Mouse (Mus musculus) liver, embryonic 15.5 days (tissue): ENCODE results near the gene Cd69. TPM values are rescaled to one million over a fixed set of nuclear protein-coding genes. Genes with fewer than 3 reads are reported as not detected.
A peak's percentile ranks its signal among the peaks of the same experiment; 100 is the strongest.

Source experiments
- ATAC-seq: fragments of 200-750 bp; cut with Nextera tagmentation; 2 replicates; pipeline ENCODE4 v1.8.0; 2017; ENCODE audit warnings: moderate number of reproducible peaks, mild to moderate bottlenecking, moderate library complexity; ENCODE audit not compliant: insufficient read depth
- H3K27ac ChIP-seq: fragments of 300-500 bp; sonication (generic); replicated peaks from 2 replicates; pipeline ENCODE4 v1.5.1; 2015; ENCODE audit warnings: mild to moderate bottlenecking, inconsistent platforms
- H3K27me3 ChIP-seq: fragments of 300-500 bp; sonication (generic); 2 replicates; pipeline ENCODE4 v1.6.1; 2015; ENCODE audit warnings: mild to moderate bottlenecking, inconsistent platforms
- H3K36me3 ChIP-seq: fragments of 300-500 bp; sonication (generic); replicated peaks from 2 replicates; pipeline ENCODE4 v1.6.1; 2015; ENCODE audit warnings: moderate library complexity, mild to moderate bottlenecking, inconsistent platforms
- H3K4me1 ChIP-seq: fragments of 300-500 bp; sonication (generic); replicated peaks from 2 replicates; pipeline ENCODE4 v1.6.1; 2015; ENCODE audit warnings: inconsistent platforms
- H3K4me2 ChIP-seq: fragments of 300-500 bp; sonication (generic); 2 replicates; pipeline ENCODE4 v1.6.1; 2015; ENCODE audit warnings: moderate library complexity, mild to moderate bottlenecking, inconsistent platforms
- H3K4me3 ChIP-seq: fragments of 300-500 bp; sonication (generic); replicated peaks from 2 replicates; pipeline ENCODE4 v1.5.1; 2015; ENCODE audit warnings: mild to moderate bottlenecking, inconsistent platforms
- H3K9ac ChIP-seq: fragments of 300-500 bp; sonication (generic); 2 replicates; pipeline ENCODE4 v1.6.1; 2015; ENCODE audit warnings: moderate library complexity, mild to moderate bottlenecking, inconsistent platforms
- H3K9me3 ChIP-seq: fragments of 300-500 bp; sonication (generic); replicated peaks from 2 replicates; pipeline ENCODE4 v1.6.1; 2016; ENCODE audit warnings: inconsistent platforms
- WGBS: fragments of 180-500 bp; shearing (Covaris S2); methylation state at CpG from one replicate; pipeline ENCODE4 v1.1.7; 2015; ENCODE audit warnings: mixed read lengths; ENCODE audit not compliant: insufficient replicate concordance; 5-methylcytosine and 5-hydroxymethylcytosine counted together
- polyA plus RNA-seq: library from polyadenylated mRNA; unstranded; fragments of >200 nt; fragmentation: Nextera tagmentation; extraction: Ambion mirVana; gene quantifications from 2 replicates; pipeline ENCODE4 v1.2.1, GENCODE M21; 2015

Cd69 gene
- polyA plus RNA-seq, 1 experiment from 2014 or later, result 0.93 TPM

- Histone ChIP-seq H3K27ac (peak overlapping the region; percentile 83), H3K36me3 (no peaks in the 10 kb centered on the region), H3K4me1 (peaks cover 74% of the 10 kb centered on the region), H3K27me3 (no peaks in the 10 kb centered on the region), H3K9me3 (no peaks in the 10 kb centered on the region), H3K4me3 (no peak overlapping the region), H3K4me2 (peak overlapping the region; percentile 44), H3K9ac (no peak overlapping the region; the same call in 1 of the 2 replicates)
- ATAC-seq, result peak; percentile 42
- WGBS, result 29% methylated on average over 8 of the region's 8 CpGs
Observed at GRCm38 (mm10) chr6:129234456-129235360, 40.5 kb downstream of the Cd69 start.

GRCm38 (mm10) chr6:129233955-129234369 lies 41.3 kb downstream of the Cd69 start:
- Histone ChIP-seq H3K4me2 (0 out of 2 replicates have a peak overlapping the region, but pooled peaks have one; percentile 13), H3K9ac (no peak overlapping the region), H3K27ac (peak overlapping the region; percentile 83), H3K4me3 (no peak overlapping the region), H3K27me3 (no peaks in the 10 kb centered on the region), H3K4me1 (peaks cover 81% of the 10 kb centered on the region), H3K36me3 (no peaks in the 10 kb centered on the region), H3K9me3 (no peaks in the 10 kb centered on the region)
- no peak for ATAC-seq
- WGBS, result 69% methylated on average over 18 of the region's 18 CpGs

GRCm38 (mm10) chr6:129233366-129233954 lies 41.8 kb downstream of the Cd69 start:
- WGBS, result 56% methylated on average over 6 of the region's 6 CpGs
- ATAC-seq, result no peak

GRCm38 (mm10) chr6:129232842-129233205 lies 42.4 kb downstream of the Cd69 start:
- Histone ChIP-seq H3K9me3 (no peaks in the 10 kb centered on the region), H3K27ac (peak overlapping the region; percentile 83), H3K27me3 (no peaks in the 10 kb centered on the region), H3K4me1 (peaks cover 83% of the 10 kb centered on the region), H3K4me2 (no peak overlapping the region), H3K9ac (no peak overlapping the region), H3K4me3 (no peak overlapping the region), H3K36me3 (no peaks in the 10 kb centered on the region)
- WGBS, result 12% methylated on average over 9 of the region's 9 CpGs
- no peak for ATAC-seq

More at GRCm38 (mm10) chr6:129233366-129233954, 41.8 kb downstream of the Cd69 start:
- peaks cover 84% of the 10 kb centered on the region for H3K4me1 ChIP-seq
- H3K27me3 ChIP-seq, result no peaks in the 10 kb centered on the region
- no peak overlapping the region for H3K4me2 ChIP-seq
- H3K27ac ChIP-seq, result peak overlapping the region; percentile 83
- no peaks in the 10 kb centered on the region for H3K36me3 ChIP-seq
- no peaks in the 10 kb centered on the region for H3K9me3 ChIP-seq
- H3K9ac ChIP-seq, result no peak overlapping the region
- no peak overlapping the region for H3K4me3 ChIP-seq

GRCm38 (mm10) chr6:129232005-129232841 lies 43.0 kb downstream of the Cd69 start:
- Histone ChIP-seq H3K27me3 (no peaks in the 10 kb centered on the region), H3K4me3 (no peak overlapping the region)

GRCm38 (mm10) chr6:129229774-129230578 lies 45.3 kb downstream of the Cd69 start:
- no peaks in the 10 kb centered on the region for H3K27me3 ChIP-seq
- H3K9me3 ChIP-seq, result no peaks in the 10 kb centered on the region
- H3K27ac ChIP-seq, result peak overlapping the region; percentile 70
- WGBS, result 30% methylated on average over 3 of the region's 3 CpGs
- H3K4me2 ChIP-seq, result no peak overlapping the region
- no peak overlapping the region for H3K4me3 ChIP-seq
- ATAC-seq, result peak; percentile 65
- no peak overlapping the region for H3K9ac ChIP-seq
- no peaks in the 10 kb centered on the region for H3K36me3 ChIP-seq
- peaks cover 56% of the 10 kb centered on the region for H3K4me1 ChIP-seq

More at GRCm38 (mm10) chr6:129232005-129232841, 43.0 kb downstream of the Cd69 start:
- no peak for ATAC-seq
- H3K9ac ChIP-seq, result no peak overlapping the region
- H3K4me2 ChIP-seq, result no peak overlapping the region
- no peaks in the 10 kb centered on the region for H3K36me3 ChIP-seq
- 37% methylated on average over 5 of the region's 5 CpGs for WGBS
- no peaks in the 10 kb centered on the region for H3K9me3 ChIP-seq
- H3K27ac ChIP-seq, result peak overlapping the region; percentile 83
- peaks cover 77% of the 10 kb centered on the region for H3K4me1 ChIP-seq

- H3K9ac ChIP-seq, result no peak overlapping the region
- H3K4me3 ChIP-seq, result no peak overlapping the region
- H3K27me3 ChIP-seq, result no peaks in the 10 kb centered on the region
- no peaks in the 10 kb centered on the region for H3K36me3 ChIP-seq
- peak overlapping the region; percentile 70 for H3K27ac ChIP-seq
- H3K4me1 ChIP-seq, result peaks cover 48% of the 10 kb centered on the region
- no peak overlapping the region for H3K4me2 ChIP-seq
- ATAC-seq, result no peak
- H3K9me3 ChIP-seq, result no peaks in the 10 kb centered on the region
- 24% methylated on average over 3 of the region's 3 CpGs for WGBS
Observed at GRCm38 (mm10) chr6:129228935-129229773, 46.1 kb downstream of the Cd69 start.

GRCm38 (mm10) chr6:129225078-129225477 lies 50.2 kb downstream of the Cd69 start:
- H3K27ac ChIP-seq, result no peak overlapping the region
- H3K36me3 ChIP-seq, result no peaks in the 10 kb centered on the region
- H3K27me3 ChIP-seq, result no peaks in the 10 kb centered on the region
- ATAC-seq, result no peak
- no peak overlapping the region for H3K4me3 ChIP-seq
- 67% methylated on average over 2 of the region's 2 CpGs for WGBS
- no peak overlapping the region for H3K9ac ChIP-seq
- H3K4me1 ChIP-seq, result peaks cover 36% of the 10 kb centered on the region
- no peak overlapping the region for H3K4me2 ChIP-seq
- H3K9me3 ChIP-seq, result no peaks in the 10 kb centered on the region

GRCm38 (mm10) chr6:129224090-129224489 lies 51.1 kb downstream of the Cd69 start:
- ATAC-seq, result no peak
- Histone ChIP-seq H3K27me3 (no peaks in the 10 kb centered on the region), H3K9me3 (no peaks in the 10 kb centered on the region), H3K27ac (no peak overlapping the region), H3K9ac (no peak overlapping the region), H3K4me1 (peaks cover 31% of the 10 kb centered on the region), H3K4me2 (no peak overlapping the region), H3K36me3 (no peaks in the 10 kb centered on the region), H3K4me3 (no peak overlapping the region)
- 65% methylated on average over 1 of the region's 1 CpGs for WGBS

- Histone ChIP-seq H3K9ac (no peak overlapping the region), H3K36me3 (no peaks in the 10 kb centered on the region), H3K4me3 (no peak overlapping the region), H3K4me2 (no peak overlapping the region), H3K27ac (no peak overlapping the region), H3K9me3 (no peaks in the 10 kb centered on the region), H3K27me3 (no peaks in the 10 kb centered on the region), H3K4me1 (peaks cover 27% of the 10 kb centered on the region)
- WGBS, result 14% methylated on average over 2 of the region's 2 CpGs
- ATAC-seq, result no peak
Observed at GRCm38 (mm10) chr6:129223611-129224010, 51.6 kb downstream of the Cd69 start.
